Mouse (Mus musculus) midbrain, embryonic 10.5 days (tissue): ENCODE results near the gene Itln1. TPM values are rescaled to one million over a fixed set of nuclear protein-coding genes. Genes with fewer than 3 reads are reported as not detected.

Source experiments
- DNase-seq: peaks from one replicate; pipeline ENCODE4 v3.0.0-alpha.2; 2017; ENCODE audit warnings: low spot score
- H3K27ac ChIP-seq: fragments of 300-500 bp; sonication (generic); replicated peaks from 2 replicates; pipeline ENCODE4 v1.5.1; 2016; ENCODE audit warnings: mild to moderate bottlenecking
- H3K27me3 ChIP-seq: fragments of 300-500 bp; sonication (generic); 2 replicates; pipeline ENCODE4 v1.6.1; 2016; ENCODE audit warnings: low read depth, mild to moderate bottlenecking; ENCODE audit not compliant: poor library complexity, severe bottlenecking
- H3K36me3 ChIP-seq: fragments of 300-500 bp; sonication (generic); 2 replicates; pipeline ENCODE4 v1.6.1; 2016; ENCODE audit warnings: mild to moderate bottlenecking, moderate library complexity
- H3K4me1 ChIP-seq: fragments of 300-500 bp; sonication (generic); 2 replicates; pipeline ENCODE4 v1.6.1; 2016
- H3K4me3 ChIP-seq: fragments of 300-500 bp; sonication (generic); 2 replicates; pipeline ENCODE4 v1.5.1; 2016; ENCODE audit warnings: mild to moderate bottlenecking, moderate library complexity
- H3K9me3 ChIP-seq: fragments of 300-500 bp; sonication (generic); replicated peaks from 2 replicates; pipeline ENCODE4 v1.6.1; 2016; ENCODE audit warnings: mild to moderate bottlenecking
- WGBS: fragments of 180-500 bp; shearing (Covaris S2); methylation state at CpG from one replicate; pipeline ENCODE4 v1.1.7; 2016; 5-methylcytosine and 5-hydroxymethylcytosine counted together
- polyA plus RNA-seq: library from polyadenylated mRNA; unstranded; fragments of >200 nt; fragmentation: Nextera tagmentation; extraction: Ambion mirVana; gene quantifications from 2 replicates; pipeline ENCODE4 v1.2.1, GENCODE M21; 2016

Gene Itln1
- not detected in 2 replicates for polyA plus RNA-seq

DNA sequence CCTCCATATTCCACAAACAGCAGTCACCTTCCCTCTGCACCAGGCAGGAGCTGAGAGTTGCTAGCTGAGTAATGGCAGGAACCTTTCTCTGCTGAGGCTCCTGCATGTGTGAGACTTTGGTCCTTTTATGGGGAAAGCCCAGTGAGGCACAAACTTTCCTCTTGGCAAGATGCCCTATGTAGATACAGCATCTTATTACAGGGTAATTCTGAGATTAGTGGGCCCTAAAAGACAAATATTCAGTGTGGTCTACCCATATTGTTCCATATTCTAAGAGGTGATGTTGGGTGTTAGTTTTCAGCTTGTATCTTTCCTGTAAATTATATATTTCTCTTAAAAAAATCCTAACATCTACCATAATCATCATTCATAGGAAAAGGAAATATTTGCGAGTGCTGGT lies at the start of gene Itln1:
Itln1 (minus strand) TSS at position 101 of the 400 bp plus-strand sequence.
- WGBS: 91% methylated on average over 1 of the region's 1 CpGs
- Histone ChIP-seq H3K4me1 (no peaks in the 10 kb centered on the region), H3K4me3 (no peak within 1 kb of the TSS), H3K27me3 (no peaks in the 10 kb centered on the region), H3K9me3 (peaks cover 18% of the 10 kb centered on the region), H3K36me3 (no peaks in the 10 kb centered on the region), H3K27ac (no peak within 1 kb of the TSS)
- DNase-seq: no peak

DNA sequence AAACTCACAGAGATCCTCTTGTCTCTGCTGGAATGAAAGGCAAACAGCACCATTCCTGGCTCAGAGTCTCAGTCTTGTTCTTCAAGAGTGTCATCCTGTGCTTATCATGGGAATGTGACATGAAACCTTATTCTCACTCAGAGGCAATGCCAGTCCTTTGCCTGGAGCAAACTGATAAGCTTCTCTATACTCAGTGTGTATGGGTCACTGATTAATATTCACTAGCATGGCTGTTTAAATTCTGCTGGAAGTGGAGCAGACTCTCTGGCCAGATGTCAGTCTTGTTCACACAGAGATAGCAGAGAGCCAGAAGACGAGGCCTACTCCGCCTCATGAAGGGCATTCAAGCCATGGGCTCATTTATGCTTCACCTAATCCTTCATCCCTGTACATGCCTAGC lies 49.5 kb upstream of the Itln1 start:
- H3K4me3 ChIP-seq: no peak overlapping the region
- no peaks in the 10 kb centered on the region for H3K36me3 ChIP-seq
- 94% methylated on average over 2 of the region's 2 CpGs for WGBS
- H3K4me1 ChIP-seq: no peaks in the 10 kb centered on the region
- H3K27ac ChIP-seq: no peak overlapping the region
- no peaks in the 10 kb centered on the region for H3K9me3 ChIP-seq
- no peaks in the 10 kb centered on the region for H3K27me3 ChIP-seq
- DNase-seq: no peak

DNA sequence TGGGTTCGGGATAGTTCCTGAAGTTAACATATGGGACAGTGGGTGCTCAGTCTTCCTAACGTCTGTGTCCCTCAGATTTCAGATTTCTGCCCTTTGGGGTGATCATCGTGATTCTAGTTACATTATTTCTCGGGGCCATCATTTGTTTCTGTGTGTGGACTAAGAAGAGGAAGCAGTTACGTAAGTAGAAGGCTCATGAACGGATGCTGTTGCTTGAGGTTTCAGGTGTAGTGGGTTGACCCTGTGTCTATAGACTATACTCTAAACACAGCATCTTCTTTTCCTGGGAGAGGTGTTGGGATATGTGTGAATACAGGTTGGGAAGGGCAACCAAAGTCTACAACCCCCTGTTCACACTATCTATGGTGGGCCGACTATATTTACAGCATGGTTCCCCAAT lies 42.1 kb upstream of the Itln1 start:
- Histone ChIP-seq H3K36me3 (no peaks in the 10 kb centered on the region), H3K9me3 (no peaks in the 10 kb centered on the region), H3K4me3 (no peak overlapping the region), H3K4me1 (no peaks in the 10 kb centered on the region), H3K27me3 (no peaks in the 10 kb centered on the region), H3K27ac (no peak overlapping the region)
- WGBS: 86% methylated on average over 7 of the region's 7 CpGs
- DNase-seq: no peak

DNA sequence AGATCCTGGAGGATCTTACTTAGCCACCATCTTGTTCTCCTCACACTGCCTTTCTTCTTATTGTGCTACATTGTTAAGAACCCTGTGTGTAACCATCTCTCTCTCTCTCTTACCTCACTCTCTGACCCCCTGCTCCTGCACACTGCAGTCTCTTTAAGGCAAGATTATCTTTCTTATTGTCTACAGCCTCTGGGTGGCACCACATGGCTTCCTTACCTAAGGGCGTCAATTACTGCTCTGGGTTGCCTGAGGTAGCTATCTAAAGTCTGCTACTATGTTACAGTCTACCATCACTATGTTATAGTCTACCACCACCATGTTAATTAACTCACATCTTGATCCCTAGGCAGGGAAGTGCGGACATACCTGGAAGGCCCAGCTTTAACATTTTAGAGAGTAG lies 33.3 kb upstream of the Itln1 start:
- 53% methylated on average over 2 of the region's 2 CpGs for WGBS
- DNase-seq: no peak
- no peaks in the 10 kb centered on the region for H3K27me3 ChIP-seq
- H3K4me1 ChIP-seq: no peaks in the 10 kb centered on the region
- no peaks in the 10 kb centered on the region for H3K9me3 ChIP-seq
- H3K27ac ChIP-seq: no peak overlapping the region
- no peaks in the 10 kb centered on the region for H3K36me3 ChIP-seq
- H3K4me3 ChIP-seq: no peak overlapping the region

DNA sequence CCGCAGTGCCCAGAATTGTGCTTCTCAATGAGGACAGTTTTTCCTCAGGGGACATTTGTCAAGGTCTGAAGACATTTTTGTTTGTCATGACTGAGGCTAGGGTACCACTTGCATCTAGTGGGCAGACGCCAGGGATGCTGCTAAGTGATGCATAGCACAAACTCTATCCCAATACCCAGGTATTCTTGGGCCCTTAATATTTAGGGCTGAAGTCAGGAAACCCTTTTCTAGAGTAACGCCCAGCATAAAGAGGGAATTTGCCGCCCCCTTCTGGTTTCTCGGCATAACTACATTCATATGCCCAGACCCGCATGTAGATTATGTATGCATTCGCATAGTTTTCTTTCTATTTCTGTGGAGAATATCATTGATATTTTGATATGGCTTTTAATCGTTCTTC lies 31.7 kb upstream of the Itln1 start:
- Histone ChIP-seq H3K27ac (no peak overlapping the region), H3K27me3 (no peaks in the 10 kb centered on the region), H3K9me3 (no peaks in the 10 kb centered on the region), H3K4me3 (no peak overlapping the region), H3K4me1 (no peaks in the 10 kb centered on the region), H3K36me3 (no peaks in the 10 kb centered on the region)
- WGBS: 28% methylated on average over 8 of the region's 8 CpGs
- DNase-seq: peak; percentile 44

DNA sequence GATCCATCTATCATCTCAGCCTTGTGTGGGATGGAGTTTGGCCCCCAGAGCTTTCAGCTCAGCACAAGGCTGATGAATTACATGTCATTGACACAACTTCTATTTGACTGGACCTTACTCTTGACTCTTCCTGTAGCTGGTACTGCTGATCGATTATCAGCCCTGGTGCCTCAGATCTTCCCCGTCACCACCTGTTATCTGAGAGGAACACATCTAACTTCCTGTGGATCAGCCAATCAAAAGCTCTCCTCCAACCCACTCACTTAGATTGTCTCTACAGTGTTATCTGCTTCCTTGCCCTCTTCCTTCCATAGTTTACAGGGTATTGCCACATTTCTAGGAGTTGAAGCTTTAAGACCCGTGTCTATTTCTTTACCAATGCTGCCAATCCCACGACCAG lies 30.8 kb upstream of the Itln1 start:
- H3K36me3 ChIP-seq: no peaks in the 10 kb centered on the region
- H3K9me3 ChIP-seq: no peaks in the 10 kb centered on the region
- H3K27me3 ChIP-seq: no peaks in the 10 kb centered on the region
- H3K4me3 ChIP-seq: no peak overlapping the region
- no peak for DNase-seq
- H3K4me1 ChIP-seq: peaks cover 7% of the 10 kb centered on the region; the same call in 1 of the 2 replicates
- 72% methylated on average over 4 of the region's 4 CpGs for WGBS
- no peak overlapping the region for H3K27ac ChIP-seq

DNA sequence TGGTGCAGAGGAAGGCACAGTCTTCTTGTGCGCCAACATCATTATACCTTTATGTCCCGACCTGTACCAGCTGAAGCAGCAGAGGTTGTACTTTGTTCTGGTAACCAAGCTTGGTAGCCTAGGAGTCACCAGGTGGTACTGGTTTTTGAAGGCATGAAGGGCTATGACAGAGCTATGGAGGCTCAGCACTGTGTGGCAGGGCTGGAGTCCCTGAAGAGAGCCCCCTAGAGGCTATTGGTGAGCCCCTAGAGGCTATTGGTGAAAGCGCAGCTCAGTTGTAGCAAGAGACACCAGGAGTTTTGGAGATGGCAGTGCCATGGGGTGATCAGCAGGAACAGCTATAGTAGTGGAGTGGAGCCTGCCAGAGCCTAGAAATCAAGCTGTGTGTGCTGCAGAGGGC lies 29.2 kb upstream of the Itln1 start:
- Histone ChIP-seq H3K4me1 (peaks cover 7% of the 10 kb centered on the region; the same call in 1 of the 2 replicates), H3K9me3 (no peaks in the 10 kb centered on the region), H3K27me3 (no peaks in the 10 kb centered on the region), H3K36me3 (no peaks in the 10 kb centered on the region), H3K27ac (no peak overlapping the region), H3K4me3 (no peak overlapping the region)
- DNase-seq: peak; percentile 46
- 48% methylated on average over 3 of the region's 3 CpGs for whole genome bisulfite sequencing

DNA sequence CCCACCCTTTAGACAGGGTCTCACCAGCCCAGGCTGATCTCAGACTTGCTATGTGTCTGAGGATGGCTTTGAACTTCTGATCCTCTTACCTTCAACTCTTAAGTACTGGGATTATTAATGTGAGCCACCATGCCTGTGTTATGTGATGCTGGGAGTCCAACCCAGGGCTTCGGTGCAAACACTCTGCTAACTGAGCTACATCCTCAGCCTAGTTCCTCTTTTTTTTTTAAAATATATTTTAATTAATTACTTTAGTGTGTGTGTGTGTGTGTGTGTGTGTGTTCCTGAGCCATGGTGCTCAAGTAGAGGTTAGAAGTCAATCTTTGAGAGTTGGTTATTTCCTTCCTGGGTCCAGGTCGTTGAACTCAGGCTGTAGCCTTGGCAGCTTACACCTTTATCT lies 27.9 kb upstream of the Itln1 start:
- Histone ChIP-seq H3K36me3 (no peaks in the 10 kb centered on the region), H3K27ac (no peak overlapping the region), H3K4me1 (peaks cover 7% of the 10 kb centered on the region; the same call in 1 of the 2 replicates), H3K27me3 (no peaks in the 10 kb centered on the region), H3K4me3 (no peak overlapping the region), H3K9me3 (no peaks in the 10 kb centered on the region)
- WGBS: 88% methylated on average over 2 of the region's 2 CpGs
- DNase-seq: no peak

DNA sequence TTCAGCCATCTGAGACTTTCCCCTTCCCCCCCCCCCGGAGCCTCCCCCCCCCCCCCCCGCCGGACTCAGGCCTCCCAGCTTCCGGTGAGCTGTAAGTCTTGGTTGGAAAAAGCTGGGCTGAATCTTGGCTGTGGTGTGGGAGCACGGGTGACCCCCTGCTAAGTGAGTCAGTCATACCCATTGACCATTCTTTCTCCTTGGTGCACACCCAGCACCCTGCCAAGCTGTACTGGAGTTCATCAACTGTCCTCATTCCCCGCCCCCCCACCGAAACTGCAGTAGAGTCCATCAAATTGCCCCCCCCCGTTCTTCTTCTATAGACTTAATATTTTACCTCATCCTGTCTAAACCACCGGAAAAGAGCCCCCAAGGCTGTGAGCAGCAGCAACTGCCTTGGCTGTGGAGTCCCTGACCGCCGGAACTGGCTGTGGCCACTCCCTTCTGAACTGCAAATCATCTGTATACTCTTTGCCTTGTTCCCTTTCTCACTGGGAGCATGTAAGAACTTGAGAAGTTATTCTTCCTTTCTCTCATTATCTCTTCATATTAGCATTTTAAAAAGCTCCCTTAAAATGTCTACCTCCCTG lies 26.6 kb upstream of the Itln1 start:
- WGBS: 70% methylated on average over 8 of the region's 11 CpGs
- H3K27ac ChIP-seq: no peak overlapping the region
- no peaks in the 10 kb centered on the region for H3K36me3 ChIP-seq
- no peak for DNase-seq
- H3K27me3 ChIP-seq: no peaks in the 10 kb centered on the region
- H3K4me1 ChIP-seq: peaks cover 7% of the 10 kb centered on the region; the same call in 1 of the 2 replicates
- no peaks in the 10 kb centered on the region for H3K9me3 ChIP-seq
- H3K4me3 ChIP-seq: no peak overlapping the region

DNA sequence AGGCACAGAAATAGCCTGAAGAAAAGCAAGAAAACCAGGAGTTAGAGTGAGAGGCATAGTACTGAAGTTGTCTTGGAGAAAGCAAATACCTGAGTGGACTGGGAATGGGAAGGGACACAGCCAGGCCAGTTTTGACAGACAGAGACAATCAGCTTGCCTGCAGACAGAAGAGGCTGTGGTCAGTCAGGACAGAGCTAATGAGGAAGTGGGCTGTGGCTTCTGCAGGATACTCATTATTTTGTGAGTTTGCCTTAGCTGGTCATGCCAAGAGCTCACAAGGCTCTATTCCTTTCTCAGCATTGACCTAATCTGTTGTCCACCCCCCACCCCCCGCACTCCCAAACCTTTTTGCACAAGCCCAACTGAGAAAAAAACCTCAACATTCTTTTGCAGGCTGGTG lies 26.1 kb upstream of the Itln1 start:
- DNase-seq: no peak
- no peak overlapping the region for H3K4me3 ChIP-seq
- no peak overlapping the region for H3K27ac ChIP-seq
- H3K36me3 ChIP-seq: no peaks in the 10 kb centered on the region
- 72% methylated on average over 1 of the region's 1 CpGs for WGBS
- peaks cover 7% of the 10 kb centered on the region; the same call in 1 of the 2 replicates for H3K4me1 ChIP-seq
- H3K9me3 ChIP-seq: no peaks in the 10 kb centered on the region
- no peaks in the 10 kb centered on the region for H3K27me3 ChIP-seq

DNA sequence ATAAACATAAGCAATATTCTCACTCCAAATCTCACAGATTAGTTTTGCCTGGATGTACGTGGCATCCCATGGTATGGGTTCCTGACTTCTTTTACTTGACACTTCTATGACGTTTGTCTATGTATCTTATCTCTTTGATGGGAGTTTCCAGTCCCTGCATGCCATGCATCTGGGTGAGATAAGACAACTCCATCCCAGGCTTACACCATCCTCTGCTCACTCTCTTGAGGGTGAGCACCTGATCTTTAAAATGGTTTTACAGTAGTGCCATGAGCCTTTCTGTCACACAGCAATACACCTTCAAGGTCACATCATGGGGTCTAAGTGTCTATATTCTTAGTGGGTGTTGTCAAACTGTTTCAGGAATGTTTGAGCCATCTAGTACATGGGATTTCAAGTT lies 25.2 kb upstream of the Itln1 start:
- H3K4me1 ChIP-seq: peaks cover 7% of the 10 kb centered on the region; the same call in 1 of the 2 replicates
- 83% methylated on average over 2 of the region's 2 CpGs for WGBS
- H3K36me3 ChIP-seq: no peaks in the 10 kb centered on the region
- no peak overlapping the region for H3K27ac ChIP-seq
- H3K27me3 ChIP-seq: no peaks in the 10 kb centered on the region
- H3K4me3 ChIP-seq: no peak overlapping the region
- DNase-seq: no peak
- H3K9me3 ChIP-seq: no peaks in the 10 kb centered on the region

DNA sequence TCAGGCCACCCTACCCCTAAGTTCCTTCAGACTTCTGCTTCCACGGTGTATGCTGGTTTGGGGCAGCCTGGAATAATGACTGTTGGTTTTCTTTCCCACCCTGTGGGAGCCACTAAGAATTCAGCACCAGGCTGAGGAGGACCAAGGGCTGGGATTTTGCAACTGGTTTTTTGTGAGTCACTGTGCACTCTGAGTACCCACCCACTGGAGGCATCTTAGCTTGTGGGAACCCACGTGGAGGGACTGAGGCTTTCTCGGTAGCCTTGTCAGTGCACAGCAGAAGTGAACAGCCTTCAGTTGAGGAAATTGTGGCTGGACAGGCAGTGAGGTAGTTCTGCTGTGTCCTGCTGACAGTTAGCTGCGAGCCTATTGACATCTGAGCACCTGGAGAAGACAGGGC lies 23.8 kb upstream of the Itln1 start, which contains the start of gene Cd244a:
Cd244a (plus strand) TSS at position 296 of the 400 bp plus-strand sequence.
- no peak within 1 kb of the TSS for H3K4me3 ChIP-seq
- 83% methylated on average over 4 of the region's 4 CpGs for WGBS
- no peaks in the 10 kb centered on the region for H3K36me3 ChIP-seq
- H3K9me3 ChIP-seq: no peaks in the 10 kb centered on the region
- H3K27me3 ChIP-seq: no peaks in the 10 kb centered on the region
- DNase-seq: no peak
- no peak within 1 kb of the TSS for H3K27ac ChIP-seq
- peaks cover 7% of the 10 kb centered on the region; the same call in 1 of the 2 replicates for H3K4me1 ChIP-seq

DNA sequence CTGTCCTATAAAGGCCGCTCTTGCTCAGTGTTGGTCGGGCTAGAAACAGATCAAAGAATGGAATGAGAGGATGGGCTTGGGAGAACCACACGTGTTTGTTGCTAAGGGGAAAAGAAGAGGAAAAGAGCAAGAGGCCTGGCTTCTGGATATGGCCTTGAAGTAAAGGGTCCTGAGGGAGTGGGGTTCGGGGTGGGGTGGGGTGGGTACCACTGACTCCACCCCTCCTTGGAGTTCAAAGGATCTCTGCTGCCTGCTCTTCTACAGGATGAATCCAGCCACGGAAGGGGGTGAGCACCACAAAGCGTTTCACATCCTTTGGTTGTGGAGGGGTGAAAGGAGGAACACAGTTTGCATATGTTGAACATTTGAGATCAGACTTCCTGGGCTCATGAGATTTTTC lies 23.3 kb upstream of the Itln1 start:
- Histone ChIP-seq H3K36me3 (no peaks in the 10 kb centered on the region), H3K4me3 (no peak overlapping the region), H3K4me1 (peaks cover 10% of the 10 kb centered on the region; the same call in 1 of the 2 replicates), H3K27me3 (no peaks in the 10 kb centered on the region), H3K27ac (no peak overlapping the region), H3K9me3 (no peaks in the 10 kb centered on the region)
- DNase-seq: no peak
- WGBS: 83% methylated on average over 6 of the region's 6 CpGs
